Mouse (Mus musculus) left cerebral cortex, adult 9 months (tissue): ENCODE results near the gene Jaml.

ENCODE experiments used
- DNase-seq, 2 experiments: peaks; one replicate each; pipeline ENCODE4 v3.0.0; 2022; ENCODE audit warnings: low spot score in 2 of 2

Gene Jaml

DNA sequence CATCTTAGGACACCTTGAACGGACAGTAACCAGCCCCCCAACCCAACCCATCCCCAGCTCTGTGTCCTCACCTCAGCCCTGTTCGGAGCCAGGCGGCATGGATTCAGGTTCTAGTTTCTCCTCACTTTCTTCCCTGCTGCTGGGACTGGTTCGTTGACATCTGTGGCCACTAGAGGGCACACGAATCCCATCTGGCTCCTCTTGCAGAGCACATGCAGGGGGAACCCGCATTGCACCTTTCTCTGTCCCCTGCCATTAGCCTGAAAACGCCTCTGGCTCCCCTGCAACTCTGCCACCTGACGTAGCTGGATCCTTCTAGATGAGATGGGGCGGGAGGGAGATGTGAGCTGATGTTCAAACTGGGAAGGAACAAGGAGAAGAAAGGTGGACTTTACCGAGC, 42.8 kb downstream of the Jaml start:
- DNase-seq, result peak in 1 of 2 experiments; percentile 81

DNA sequence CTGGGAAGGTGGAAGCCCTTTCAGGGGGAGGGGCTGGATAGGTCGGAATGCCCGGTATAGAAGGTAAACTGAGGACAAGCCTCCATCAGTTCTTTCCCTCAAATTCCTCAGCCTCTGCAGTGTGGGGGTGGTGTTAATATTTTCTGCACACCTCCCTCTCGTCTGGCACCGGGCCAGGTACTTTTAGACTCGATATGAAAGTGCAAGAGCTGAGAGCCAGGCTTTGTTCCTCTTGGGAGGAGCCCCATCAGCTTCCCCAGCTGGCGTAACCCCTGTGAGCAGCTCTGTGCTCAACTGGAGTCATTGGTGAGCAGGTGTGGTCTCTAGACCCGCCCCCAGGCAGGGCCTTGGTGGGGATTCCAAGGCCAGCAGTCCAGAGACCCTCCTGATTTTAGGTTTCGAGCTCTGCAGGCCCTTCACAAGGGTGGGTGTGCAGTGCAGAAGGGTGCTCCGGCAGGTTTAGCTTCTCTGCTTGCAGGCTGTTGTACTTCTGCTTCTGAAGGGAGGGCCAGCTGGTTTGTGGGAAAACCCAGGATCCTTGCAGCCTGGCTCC, 43.3 kb downstream of the Jaml start:
- peak; percentile 72 to 85 for DNase-seq

DNA sequence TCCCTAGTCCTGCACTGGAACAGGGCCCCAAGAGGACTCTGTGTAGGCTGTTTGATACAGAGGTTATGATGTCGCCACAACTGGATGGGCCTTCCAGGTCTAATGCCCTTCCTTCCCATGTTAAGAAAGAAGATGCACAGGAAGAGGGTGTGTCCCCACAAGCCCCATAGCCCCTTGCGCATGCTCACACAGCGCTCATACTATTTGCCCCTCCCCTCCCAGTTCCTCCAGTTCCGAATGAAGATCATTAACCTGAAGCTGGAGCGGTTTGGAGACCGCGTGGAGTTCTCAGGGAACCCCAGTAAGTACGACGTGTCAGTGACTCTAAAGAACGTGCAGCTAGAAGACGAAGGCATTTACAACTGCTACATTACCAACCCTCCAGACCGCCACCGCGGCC, 46.2 kb downstream of the Jaml start:
- no peak for DNase-seq

DNA sequence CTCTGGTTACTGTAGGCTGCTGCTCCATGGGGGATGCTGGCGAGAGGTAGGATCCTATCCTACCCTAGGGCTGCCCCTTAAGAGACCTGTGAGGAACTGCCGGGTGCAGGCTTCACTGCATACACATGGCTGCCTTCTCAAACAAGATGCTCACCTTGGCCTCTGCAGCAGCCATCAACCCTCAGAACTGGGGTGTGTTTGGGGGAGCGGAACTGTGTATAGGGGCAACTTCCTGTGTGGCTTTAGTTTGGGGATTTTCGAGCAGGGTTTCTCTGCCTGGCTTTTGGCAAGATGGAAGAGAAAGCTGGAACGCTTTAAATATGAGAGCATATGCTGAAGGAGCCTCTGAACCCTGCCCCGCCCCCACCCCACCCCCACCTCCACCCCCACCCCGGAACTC, 48.0 kb downstream of the Jaml start:
- no peak for DNase-seq

DNA sequence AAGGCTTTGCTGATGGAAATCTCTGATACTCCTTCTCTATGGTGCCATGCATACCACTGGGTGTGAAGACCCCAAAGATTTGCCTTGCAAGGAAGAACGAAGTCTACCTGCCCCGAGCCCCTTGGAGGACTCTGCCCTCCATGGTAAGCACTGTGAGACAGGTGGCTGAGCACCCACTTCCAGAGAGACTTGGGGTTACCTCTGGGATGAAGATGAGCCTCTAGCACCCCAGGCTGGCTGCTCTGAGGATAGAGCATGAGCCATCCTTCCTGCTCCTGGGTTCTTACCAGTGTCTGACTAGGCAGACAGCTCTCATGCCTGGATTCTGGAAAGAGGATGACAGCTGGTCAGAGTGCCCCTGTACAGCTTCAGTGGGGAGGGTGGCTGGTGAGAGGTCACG, 51.1 kb downstream of the Jaml start:
- DNase-seq, result no peak

DNA sequence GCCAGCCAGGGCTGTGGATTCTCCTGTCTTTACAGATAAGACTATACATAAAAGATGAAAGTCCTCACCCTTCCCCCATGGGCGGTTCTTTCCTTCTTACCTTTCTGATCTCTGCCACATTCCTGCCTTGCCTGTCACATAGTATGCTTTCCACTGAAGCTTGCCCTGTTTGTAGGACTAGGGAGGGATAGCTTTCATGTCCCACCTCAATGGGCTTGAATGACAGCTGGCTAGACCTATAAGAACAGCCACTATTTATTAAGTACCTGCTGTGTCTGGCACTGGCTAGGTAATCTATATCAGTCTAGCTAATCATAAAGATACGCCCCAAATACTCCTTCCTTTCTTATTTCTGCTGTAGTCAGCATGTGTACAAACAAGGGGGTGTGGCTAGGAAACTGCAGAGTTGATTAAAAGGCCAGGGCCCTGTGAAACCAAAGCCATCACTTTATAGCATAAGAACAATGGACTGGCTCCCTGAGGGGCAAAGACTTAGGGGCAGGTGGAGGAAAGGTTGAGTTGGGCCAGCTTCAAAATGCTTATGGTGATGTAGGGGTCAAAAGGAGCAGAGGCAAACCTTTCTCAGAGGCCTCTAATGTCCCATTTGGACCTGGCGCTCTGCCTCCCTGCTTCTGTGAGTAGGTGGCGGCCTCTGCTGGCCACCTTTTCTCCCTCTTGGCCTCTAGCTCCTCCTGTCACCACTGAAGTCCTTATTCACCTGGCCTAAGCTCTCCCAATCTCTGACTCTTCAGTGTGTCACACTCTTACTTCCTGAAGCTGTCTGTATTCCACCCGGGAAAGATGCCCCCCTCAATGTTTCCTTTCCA, 54.7 kb downstream of the Jaml start:
- no peak for DNase-seq

DNA sequence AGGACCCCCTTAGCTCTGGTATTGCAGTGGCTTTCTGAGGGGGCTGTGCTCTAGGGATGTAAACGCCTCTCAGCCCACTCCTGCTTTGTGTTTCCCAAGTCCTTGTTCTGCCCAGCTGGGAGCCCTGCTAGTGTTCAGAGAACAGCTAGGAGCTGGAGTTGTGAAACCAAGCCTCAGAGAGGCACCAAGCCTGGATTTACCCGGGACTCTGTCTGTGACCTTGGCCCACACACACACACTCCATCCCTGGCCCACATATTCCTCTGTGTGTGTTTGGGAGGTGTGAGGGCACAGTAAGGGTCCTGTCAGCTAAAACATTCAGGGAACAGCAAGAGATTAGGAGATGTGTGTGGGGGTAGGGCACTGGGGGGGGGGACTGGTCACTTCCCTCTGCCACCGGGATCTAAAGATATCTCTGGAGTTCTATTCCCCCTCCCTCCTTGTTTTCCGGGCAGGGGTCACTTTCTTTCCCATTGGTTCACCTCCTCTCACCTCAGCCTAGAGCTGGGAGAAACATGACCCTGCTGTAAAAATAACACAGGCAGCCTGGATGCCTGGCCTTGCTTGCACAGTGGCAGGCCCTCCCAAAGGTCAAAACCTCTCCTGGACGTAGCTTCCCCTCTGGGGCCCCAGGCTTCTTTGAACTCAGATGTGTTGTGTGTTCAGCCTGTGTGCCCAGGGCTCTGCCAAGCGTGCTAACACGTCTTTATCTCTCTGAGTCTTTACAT, 57.6 kb downstream of the Jaml start:
- DNase-seq, result no peak

DNA sequence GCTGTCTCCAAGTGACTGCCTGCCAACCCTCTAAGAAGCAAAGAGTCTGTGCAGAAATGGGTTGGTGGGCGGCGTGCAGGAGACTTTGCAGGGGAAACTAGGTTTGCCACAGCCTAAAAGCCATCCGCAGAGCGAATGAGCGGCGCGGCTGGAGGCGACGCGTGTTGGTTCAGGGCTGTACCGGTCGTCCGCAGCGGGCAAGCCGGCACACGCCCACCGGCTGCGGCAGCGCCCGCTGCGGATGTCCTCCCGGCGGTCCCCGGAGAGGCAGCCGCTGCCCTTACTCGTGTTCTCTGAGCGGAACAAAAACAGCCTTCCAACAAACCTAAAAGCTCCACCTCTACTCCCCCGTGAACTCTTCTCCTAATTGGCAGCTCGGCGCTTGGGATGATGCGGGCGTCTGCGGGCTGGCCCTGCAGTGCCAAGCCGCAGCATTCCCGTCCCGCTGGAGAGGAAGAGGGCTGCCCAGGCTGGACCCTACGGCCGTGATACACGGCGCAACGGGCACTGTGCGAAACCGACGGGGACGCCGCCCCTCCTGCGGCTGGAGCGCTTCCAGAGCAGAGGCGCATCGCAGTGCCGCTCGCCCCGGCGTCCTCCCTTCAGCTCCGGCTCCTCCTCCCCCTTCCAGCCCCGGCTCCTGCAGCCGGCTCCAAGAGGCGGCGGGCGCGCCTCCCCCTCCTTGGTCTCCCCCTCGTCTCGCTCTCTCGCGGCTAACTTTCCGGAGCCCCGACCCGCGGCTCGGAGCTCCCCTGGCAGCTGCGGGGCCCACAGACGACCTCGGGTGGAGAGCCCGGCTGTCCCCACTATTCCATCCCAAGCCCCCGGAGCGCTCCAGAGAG, 59.4 kb downstream of the Jaml start, which contains the start of gene Scn4b:
TSS of gene Scn4b (plus strand) at position 205 of the 842 bp plus-strand sequence.
- DNase-seq, result no peak

DNA sequence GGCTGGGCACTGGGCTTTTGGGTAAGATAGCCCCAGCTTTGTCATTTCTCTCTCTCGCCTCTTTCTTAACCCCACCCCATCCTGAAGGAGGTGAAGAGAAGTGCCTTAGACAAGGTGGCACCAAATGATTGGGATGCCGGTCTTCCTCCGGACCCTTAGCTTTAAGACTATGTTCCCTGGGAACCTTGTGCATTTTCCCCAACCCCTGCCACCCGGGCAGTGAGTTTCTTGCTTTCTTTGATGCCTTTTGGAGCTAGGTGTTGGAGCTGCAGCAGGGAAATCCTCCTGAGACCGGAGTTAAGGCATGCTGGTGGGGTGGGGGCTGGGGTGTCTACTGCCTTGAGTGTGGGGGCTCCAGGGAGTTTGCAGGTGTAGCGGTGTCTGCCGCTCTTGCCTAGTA, 60.1 kb downstream of the Jaml start:
- no peak for DNase-seq

DNA sequence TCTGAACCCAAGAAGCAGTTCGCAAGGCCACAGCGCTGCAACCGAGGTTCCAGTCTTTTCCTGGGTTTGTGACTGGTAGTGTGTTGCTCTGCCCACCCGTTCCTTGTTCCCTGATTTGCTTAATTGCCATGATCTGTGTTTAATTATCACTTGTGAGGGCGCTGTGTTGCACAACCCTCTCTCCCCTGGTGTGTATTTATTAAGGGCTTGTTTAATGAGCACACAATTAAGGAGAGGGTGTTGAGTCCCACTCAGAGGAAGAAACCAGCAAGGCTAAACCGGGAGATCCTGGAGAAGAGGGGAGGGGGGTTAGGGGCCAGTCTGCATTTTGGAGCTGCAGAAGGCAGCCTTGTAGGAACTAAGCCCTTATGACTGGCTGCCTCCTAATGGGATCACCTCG, 62.0 kb downstream of the Jaml start:
- DNase-seq, result no peak

DNA sequence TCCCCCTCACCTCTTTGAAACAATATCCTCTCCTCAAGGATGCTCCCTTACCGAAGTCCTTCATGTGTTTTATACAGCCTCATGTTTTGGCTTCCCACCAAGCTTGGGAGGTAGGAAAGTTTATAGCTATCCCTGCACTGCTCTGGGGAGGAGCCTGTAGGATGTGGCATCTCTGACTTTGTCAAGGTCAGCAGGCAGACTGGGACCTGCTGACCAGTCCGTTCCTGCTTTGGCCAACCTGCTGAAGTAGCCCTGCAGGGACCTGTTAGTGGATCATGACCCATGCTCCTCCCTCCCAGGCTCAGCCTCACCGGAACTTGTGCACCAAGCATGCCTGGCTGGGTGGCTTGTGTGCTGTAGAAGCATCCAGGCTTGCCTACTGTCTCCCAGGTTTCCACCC, 63.7 kb downstream of the Jaml start:
- DNase-seq, result no peak

DNA sequence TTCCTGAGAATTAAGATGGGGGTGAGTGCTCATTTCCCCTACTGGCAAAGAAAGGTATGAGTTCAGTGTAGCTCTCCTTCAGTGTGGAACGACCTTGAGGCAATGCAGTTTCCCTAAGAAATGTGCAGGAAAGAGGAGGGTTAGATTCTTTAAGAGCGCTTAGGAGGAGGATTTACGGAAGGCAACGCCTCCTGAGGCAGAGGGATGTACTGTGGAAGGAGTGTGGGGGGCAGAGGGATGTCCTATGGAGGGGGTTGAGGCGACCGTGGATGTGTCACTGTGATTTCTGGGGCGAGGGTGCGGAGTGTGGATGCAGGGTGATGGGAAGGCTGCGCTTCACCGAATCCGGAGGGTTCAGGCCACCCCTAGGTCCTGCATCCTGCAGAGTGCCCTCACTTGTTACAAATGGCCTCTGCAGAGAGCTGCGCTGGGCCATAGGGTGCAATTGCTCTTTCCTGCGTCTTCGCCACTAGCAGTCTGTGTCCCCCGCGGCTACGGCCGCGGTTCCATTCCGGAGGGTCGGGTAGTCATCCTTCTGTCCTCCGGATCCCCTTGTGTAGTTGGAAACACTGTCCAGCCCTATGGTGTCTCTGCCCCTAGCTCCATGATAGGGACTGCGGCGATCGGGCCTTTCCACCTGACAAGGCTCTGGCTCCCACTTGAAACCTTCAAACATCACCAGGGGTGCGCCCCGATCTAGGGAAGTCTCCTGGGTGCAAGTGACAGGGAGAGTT, 66.7 kb downstream of the Jaml start:
- DNase-seq, result peak in 1 of 2 experiments; percentile 55

DNA sequence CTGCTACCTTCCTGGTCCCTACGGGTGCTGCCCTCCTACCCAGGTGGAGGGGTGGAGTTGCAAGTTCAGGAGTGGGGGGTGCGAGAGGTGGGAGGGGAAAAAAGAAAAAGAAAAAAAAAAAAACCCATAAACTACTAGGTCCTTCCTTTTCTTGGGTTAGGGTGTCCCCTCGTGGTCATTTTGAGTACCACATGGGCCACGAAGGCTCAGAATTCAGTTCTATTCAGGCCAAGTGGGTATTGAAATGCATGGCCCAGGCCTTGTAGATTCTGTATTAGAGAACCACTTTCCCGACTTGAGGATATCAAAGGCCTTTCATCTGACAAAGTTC, 67.2 kb downstream of the Jaml start:
- peak in 1 of 2 experiments; percentile 87 for DNase-seq

DNA sequence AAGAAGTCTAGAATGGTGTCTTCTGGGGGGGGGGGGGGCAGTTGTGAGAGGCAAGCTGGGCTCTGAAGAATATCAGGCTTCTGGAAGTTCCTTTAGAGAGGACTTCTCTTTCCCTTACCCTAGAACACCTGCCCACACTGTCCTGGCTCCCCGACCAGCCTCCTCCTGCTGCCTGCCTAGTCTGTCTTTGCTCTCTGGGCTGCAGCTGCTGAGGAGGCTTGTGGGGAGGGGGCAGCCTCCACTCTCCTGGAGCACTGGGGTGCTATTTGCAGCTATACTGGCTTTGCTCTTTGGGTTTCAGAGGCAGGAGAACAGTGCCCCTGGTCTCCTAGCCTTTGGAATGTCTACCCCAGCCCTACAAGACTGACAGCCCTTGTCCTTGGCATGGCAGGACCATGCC, 72.0 kb downstream of the Jaml start:
- DNase-seq, result no peak

DNA sequence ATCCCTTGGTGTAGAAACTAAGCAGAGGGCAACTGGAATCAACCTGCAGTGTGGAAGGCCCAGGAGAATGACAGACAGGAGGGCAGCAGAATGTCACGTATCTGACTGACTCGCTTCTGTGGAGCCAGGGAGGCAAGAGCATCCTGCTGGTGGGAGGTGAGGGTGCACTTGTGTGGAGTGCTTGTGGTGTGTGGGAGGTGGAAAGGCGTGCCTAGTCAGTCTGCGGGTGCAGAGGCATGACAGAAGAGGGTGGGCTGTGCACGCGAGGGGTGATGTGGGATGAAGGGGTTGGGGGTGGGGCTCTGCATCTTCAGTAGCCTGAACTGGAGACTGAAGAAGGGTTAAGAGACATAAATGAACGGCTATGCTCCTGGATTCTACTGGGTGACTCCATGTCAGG, 74.4 kb downstream of the Jaml start:
- DNase-seq, result no peak
